Mouse (Mus musculus) common myeloid progenitor, adult 5-6 weeks (primary cell): ENCODE results near the gene Cenpb. TPM values are rescaled to one million over a fixed set of nuclear protein-coding genes. Genes with fewer than 3 reads are reported as not detected.

Source experiments
- total RNA-seq: library from RNA; stranded (forward); fragments of 200-1000, 187-1606 nt; gene quantifications from 2 replicates; pipeline ENCODE4 v1.2.3, GENCODE M21; 2017

Gene Cenpb
- total RNA-seq, 1 experiment from 2014 or later: 18.7 TPM

Other genes with a start within 250 kb of the Cenpb start
- not detected in 2 replicates for gene Gfra4, start 137.0 kb downstream of the Cenpb start, total RNA-seq
- gene Adam33, start 116.3 kb downstream of the Cenpb start, total RNA-seq: not detected in 2 replicates
- gene Siglec1, start 93.3 kb downstream of the Cenpb start, total RNA-seq: under 0.01 TPM in 1 of 2 replicates, not detected in the other
- 0.92 and 0.96 TPM in 2 replicates for gene Hspa12b, start 52.8 kb downstream of the Cenpb start, total RNA-seq
- gene Gm11037, start 46.6 kb downstream of the Cenpb start, total RNA-seq: not detected in 2 replicates
- gene 1700037H04Rik, start 20.0 kb downstream of the Cenpb start, total RNA-seq: 29.2 and 30.8 TPM in 2 replicates
- gene Cdc25b, start 6.9 kb upstream of the Cenpb start, total RNA-seq: 13.3 and 15.8 TPM in 2 replicates
- gene Spef1, start 7.2 kb upstream of the Cenpb start, total RNA-seq: 2.7 and 4.7 TPM in 2 replicates
- gene Ap5s1, start 27.0 kb upstream of the Cenpb start, total RNA-seq: 2.4 and 2.6 TPM in 2 replicates
- gene Mavs, start 54.0 kb upstream of the Cenpb start, total RNA-seq: 15.8 and 16.5 TPM in 2 replicates
- gene Pank2, start 82.4 kb upstream of the Cenpb start, total RNA-seq: 57.3 and 72.4 TPM in 2 replicates
- 0.82 and 3.7 TPM in 2 replicates for gene Rnf24, start 172.8 kb upstream of the Cenpb start, total RNA-seq